Mouse (Mus musculus) thymus, postnatal 10 days (tissue): Measurements from ENCODE around the gene Lmbr1l.

Experiments used
- DNase-seq, 2 experiments: peaks; one replicate each; pipeline ENCODE4 v3.0.0; 2021; ENCODE audit warnings: low spot score in 2 of 2

Gene Lmbr1l

GRCm38 (mm10) chr15:98895635-98896589 is 22.1 kb downstream of the Lmbr1l start:
- no peak for DNase-seq

GRCm38 (mm10) chr15:98894746-98895634 is 23.0 kb downstream of the Lmbr1l start:
- DNase-seq = no peak

- no peak for DNase-seq
Measured at GRCm38 (mm10) chr15:98893940-98894745, 23.9 kb downstream of the Lmbr1l start, which contains the start of gene Rhebl1. Gene Rhebl1, minus strand, starts transcription at chr15:98894540.

- no peak for DNase-seq
Measured at GRCm38 (mm10) chr15:98893036-98893435, 25.0 kb downstream of the Lmbr1l start.

- peak; percentile 31 to 48 for DNase-seq
Measured at GRCm38 (mm10) chr15:98891907-98892606, 26.0 kb downstream of the Lmbr1l start.

GRCm38 (mm10) chr15:98891198-98891742 is 26.8 kb downstream of the Lmbr1l start:
- no peak for DNase-seq

GRCm38 (mm10) chr15:98887526-98887925 is 30.5 kb downstream of the Lmbr1l start:
- no peak for DNase-seq

GRCm38 (mm10) chr15:98886667-98887387 is 31.2 kb downstream of the Lmbr1l start:
- DNase-seq = no peak

GRCm38 (mm10) chr15:98884106-98884505 is 33.9 kb downstream of the Lmbr1l start:
- no peak for DNase-seq

GRCm38 (mm10) chr15:98883661-98884060 is 34.4 kb downstream of the Lmbr1l start:
- no peak for DNase-seq

- DNase-seq = no peak
Measured at GRCm38 (mm10) chr15:98881656-98882008, 36.4 kb downstream of the Lmbr1l start.

GRCm38 (mm10) chr15:98880978-98881655 is 36.9 kb downstream of the Lmbr1l start:
- DNase-seq = peak; percentile 87 to 92

- DNase-seq = peak; percentile 50 to 85
Measured at GRCm38 (mm10) chr15:98877331-98877730, 40.7 kb downstream of the Lmbr1l start.

- peak; percentile 89 to 90 for DNase-seq
Measured at GRCm38 (mm10) chr15:98871916-98872888, 45.8 kb downstream of the Lmbr1l start.

GRCm38 (mm10) chr15:98871070-98871915 is 46.7 kb downstream of the Lmbr1l start, which contains the start of gene Kmt2d:
Gene Kmt2d, minus strand, starts transcription at chr15:98871204.
- peak; percentile 38 to 48 for DNase-seq

- DNase-seq = peak in 1 of 2 experiments; percentile 34
Measured at GRCm38 (mm10) chr15:98870179-98871069, 47.6 kb downstream of the Lmbr1l start.
